In genomic region chr6:129274476-129274875, GRCm38 (mm10) we compare ENCODE assay signal across 1 mouse cellular context.
TF ChIP-seq lines count a peak whose summit lies in the region.

No protein-coding gene starts in this region.

TF ChIP-seq in CH12.LX, 34 proteins besides CTCF, POLR2A, EP300 and RAD21 (continued from another document):
- TF ChIP-seq USF2 (conservative IDR thresholded peaks at IDR 0.05; ENCODE audit: low read depth, low read length) (no peak), POLR2AphosphoS2 (IDR thresholded peaks at IDR 0.05; ENCODE audit: low read depth, low read length) (no peak; the same call in 1 of the 2 replicates), CHD2 (IDR thresholded peaks at IDR 0.05; ENCODE audit: low read length) (peak; percentile 43; the same call in 1 of the 2 replicates)
